Mouse (Mus musculus): ENCODE measurements at regions not wholly inside any gene's neighbourhood (a gene's known extent, or its start where the extent isn't known, plus 50 kb on each side); places are given as distances from the start of the nearest gene placed in this dataset.

GRCm38 (mm10) chr12:38970347-38970746, 191.2 kb downstream of the Etv1 start:
- Histone ChIP-seq H3K4me2 (ENCODE audit: low read depth) (no peak overlapping the region), H3K36me3 (ENCODE audit: control insufficient read depth, insufficient read depth) (no peaks in the 10 kb centered on the region), H3K27me3 (ENCODE audit: control insufficient read depth, insufficient read depth, insufficient read length) (no peaks in the 10 kb centered on the region), H3K79me2 (ENCODE audit: control insufficient read depth, insufficient read depth) (no peaks in the 10 kb centered on the region), H3ac (ENCODE audit: control insufficient read depth, insufficient read length) (no peak overlapping the region), H3K4me3 (no peak overlapping the region)
- no peak for TF ChIP-seq USF1 (IDR thresholded peaks at IDR 0.05; ENCODE audit: low read depth)
- TF ChIP-seq POLR2A (IDR thresholded peaks at IDR 0.05; ENCODE audit: insufficient read length, low read depth): no peak
- no peak for TF ChIP-seq MYOG (IDR thresholded peaks at IDR 0.05; ENCODE audit: control insufficient read depth in 1 of 3, insufficient read depth in 1 of 3, insufficient read length in 2 of 3, low read depth in 2 of 3)
- no peak for TF ChIP-seq CEBPB (IDR thresholded peaks at IDR 0.05; ENCODE audit: insufficient read depth, poor library complexity, severe bottlenecking)
- no peak for TF ChIP-seq E2F4 (IDR thresholded peaks at IDR 0.05; ENCODE audit: insufficient read depth)
- TF ChIP-seq POLR2AphosphoS2 (IDR thresholded peaks at IDR 0.05; ENCODE audit: insufficient read length, low read depth): no peak
- no peak for TF ChIP-seq TCF12 (IDR thresholded peaks at IDR 0.05; ENCODE audit: insufficient read depth, poor library complexity, severe bottlenecking)
- TF ChIP-seq REST (IDR thresholded peaks at IDR 0.05; ENCODE audit: insufficient read depth, insufficient read length): no peak
- no peak for TF ChIP-seq SRF (IDR thresholded peaks at IDR 0.05; ENCODE audit: control insufficient read depth, insufficient read length, low read depth)
- TF ChIP-seq MAX (IDR thresholded peaks at IDR 0.05; ENCODE audit: low read depth): no peak
- no peak for TF ChIP-seq TCF3 (IDR thresholded peaks at IDR 0.05; ENCODE audit: insufficient read length, low read depth)
- no peak for TF ChIP-seq MYOD1 (IDR thresholded peaks at IDR 0.05; ENCODE audit: control insufficient read depth in 1 of 3, insufficient read length in 2 of 3, low read depth in 2 of 3)

DNA sequence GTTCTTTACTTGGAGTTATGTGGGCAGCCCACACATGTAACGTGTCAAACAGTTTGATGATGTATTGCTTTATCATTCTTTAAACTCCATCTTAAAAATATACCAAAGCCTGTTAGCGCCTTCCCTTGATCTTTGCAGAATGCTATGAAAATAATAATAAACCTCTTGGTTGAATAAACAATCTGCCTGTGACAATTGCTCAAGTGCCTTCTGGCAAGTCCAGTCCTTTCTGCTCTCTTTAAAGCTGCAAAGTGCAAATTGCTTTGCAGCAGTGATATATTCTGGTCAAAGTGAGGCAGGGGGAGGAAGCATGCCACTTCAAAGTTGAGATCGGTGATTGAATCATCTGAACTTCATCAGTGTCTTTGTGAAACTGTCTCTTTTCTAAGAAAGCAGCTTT, 193.0 kb downstream of the Etv1 start:
- H3K27me3 ChIP-seq (ENCODE audit: control insufficient read depth, insufficient read depth, insufficient read length): no peaks in the 10 kb centered on the region
- TF ChIP-seq CEBPB (IDR thresholded peaks at IDR 0.05; ENCODE audit: insufficient read depth, poor library complexity, severe bottlenecking) (no peak), SRF (IDR thresholded peaks at IDR 0.05; ENCODE audit: control insufficient read depth, insufficient read length, low read depth) (no peak), E2F4 (IDR thresholded peaks at IDR 0.05; ENCODE audit: insufficient read depth) (no peak), POLR2AphosphoS2 (IDR thresholded peaks at IDR 0.05; ENCODE audit: insufficient read length, low read depth) (no peak), MYOG (IDR thresholded peaks at IDR 0.05; ENCODE audit: control insufficient read depth in 1 of 3, insufficient read depth in 1 of 3, insufficient read length in 2 of 3, low read depth in 2 of 3) (no peak)

GRCm38 (mm10) chr12:38975508-38975907, 196.3 kb downstream of the Etv1 start:
- H3K36me3 ChIP-seq (ENCODE audit: control insufficient read depth, insufficient read depth): no peaks in the 10 kb centered on the region
- no peak overlapping the region for H3K4me3 ChIP-seq
- H3ac ChIP-seq (ENCODE audit: control insufficient read depth, insufficient read length): no peak overlapping the region
- H3K4me2 ChIP-seq (ENCODE audit: low read depth): no peak overlapping the region
- TF ChIP-seq CEBPB (IDR thresholded peaks at IDR 0.05; ENCODE audit: insufficient read depth, poor library complexity, severe bottlenecking) (no peak), USF1 (IDR thresholded peaks at IDR 0.05; ENCODE audit: low read depth) (no peak), MYOG (IDR thresholded peaks at IDR 0.05; ENCODE audit: control insufficient read depth in 1 of 3, insufficient read depth in 1 of 3, insufficient read length in 2 of 3, low read depth in 2 of 3) (no peak)
- H3K79me2 ChIP-seq (ENCODE audit: control insufficient read depth, insufficient read depth): no peaks in the 10 kb centered on the region
- H3K27me3 ChIP-seq (ENCODE audit: control insufficient read depth, insufficient read depth, insufficient read length): no peaks in the 10 kb centered on the region

More for the DNA sequence above, 193.0 kb downstream of the Etv1 start:
- Histone ChIP-seq H3K36me3 (ENCODE audit: control insufficient read depth, insufficient read depth) (no peaks in the 10 kb centered on the region), H3K4me3 (no peak overlapping the region), H3ac (ENCODE audit: control insufficient read depth, insufficient read length) (no peak overlapping the region), H3K4me2 (ENCODE audit: low read depth) (no peak overlapping the region), H3K79me2 (ENCODE audit: control insufficient read depth, insufficient read depth) (no peaks in the 10 kb centered on the region)

DNA sequence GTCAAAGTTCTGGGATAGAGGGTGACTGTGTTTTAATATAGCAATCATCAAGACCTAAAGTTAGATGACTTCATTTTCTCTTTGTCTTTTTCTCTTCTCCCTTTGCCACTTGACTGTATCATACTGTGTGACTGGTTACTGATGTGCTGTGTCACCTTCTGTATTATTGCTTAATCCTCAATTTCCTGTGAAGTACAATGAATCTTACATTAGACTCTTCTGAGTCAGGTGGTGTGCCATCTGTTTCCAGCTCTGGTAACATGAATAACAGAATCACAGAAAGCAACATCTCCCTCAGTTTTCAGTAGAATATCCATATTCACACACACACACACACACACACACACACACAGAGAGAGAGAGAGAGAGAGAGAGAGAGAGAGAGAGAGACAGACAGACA, 203.2 kb downstream of the Etv1 start:
- Histone ChIP-seq H3K4me2 (ENCODE audit: low read depth) (no peak overlapping the region), H3K36me3 (ENCODE audit: control insufficient read depth, insufficient read depth) (no peaks in the 10 kb centered on the region), H3K4me3 (no peak overlapping the region), H3ac (ENCODE audit: control insufficient read depth, insufficient read length) (no peak overlapping the region), H3K79me2 (ENCODE audit: control insufficient read depth, insufficient read depth) (no peaks in the 10 kb centered on the region), H3K27me3 (ENCODE audit: control insufficient read depth, insufficient read depth, insufficient read length) (no peaks in the 10 kb centered on the region)
- TF ChIP-seq CEBPB (IDR thresholded peaks at IDR 0.05; ENCODE audit: insufficient read depth, poor library complexity, severe bottlenecking) (no peak), SRF (IDR thresholded peaks at IDR 0.05; ENCODE audit: control insufficient read depth, insufficient read length, low read depth) (no peak), TCF3 (IDR thresholded peaks at IDR 0.05; ENCODE audit: insufficient read length, low read depth) (no peak), USF1 (IDR thresholded peaks at IDR 0.05; ENCODE audit: low read depth) (no peak), MAX (IDR thresholded peaks at IDR 0.05; ENCODE audit: low read depth) (no peak), POLR2A (IDR thresholded peaks at IDR 0.05; ENCODE audit: insufficient read length, low read depth) (no peak), MYOD1 (IDR thresholded peaks at IDR 0.05; ENCODE audit: control insufficient read depth in 1 of 3, insufficient read length in 2 of 3, low read depth in 2 of 3) (no peak), TCF12 (IDR thresholded peaks at IDR 0.05; ENCODE audit: insufficient read depth, poor library complexity, severe bottlenecking) (no peak), POLR2AphosphoS2 (IDR thresholded peaks at IDR 0.05; ENCODE audit: insufficient read length, low read depth) (no peak), REST (IDR thresholded peaks at IDR 0.05; ENCODE audit: insufficient read depth, insufficient read length) (no peak), E2F4 (IDR thresholded peaks at IDR 0.05; ENCODE audit: insufficient read depth) (no peak)

DNA sequence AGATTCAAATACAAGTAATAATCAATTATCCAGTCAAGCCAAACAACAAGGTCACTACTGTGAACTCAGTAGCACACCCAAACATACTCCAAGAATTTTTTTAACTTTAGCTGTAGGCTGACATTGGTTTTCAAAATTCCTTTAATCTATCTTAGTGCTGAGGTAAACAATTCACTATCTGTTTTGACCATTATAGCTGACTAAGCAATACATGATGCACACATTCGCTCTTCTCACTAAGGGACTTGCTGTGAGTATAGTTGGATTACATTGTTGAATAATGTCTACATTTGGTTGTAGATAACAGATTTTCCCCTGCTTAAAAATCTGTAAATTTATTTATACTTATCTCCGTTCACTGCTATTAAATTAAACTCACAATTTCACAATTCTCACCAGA, 206.7 kb downstream of the Etv1 start:
- TF ChIP-seq SRF (IDR thresholded peaks at IDR 0.05; ENCODE audit: control insufficient read depth, insufficient read length, low read depth) (no peak), POLR2A (IDR thresholded peaks at IDR 0.05; ENCODE audit: insufficient read length, low read depth) (no peak), MAX (IDR thresholded peaks at IDR 0.05; ENCODE audit: low read depth) (no peak), REST (IDR thresholded peaks at IDR 0.05; ENCODE audit: insufficient read depth, insufficient read length) (no peak), POLR2AphosphoS2 (IDR thresholded peaks at IDR 0.05; ENCODE audit: insufficient read length, low read depth) (no peak), TCF3 (IDR thresholded peaks at IDR 0.05; ENCODE audit: insufficient read length, low read depth) (no peak), E2F4 (IDR thresholded peaks at IDR 0.05; ENCODE audit: insufficient read depth) (no peak), MYOG (IDR thresholded peaks at IDR 0.05; ENCODE audit: control insufficient read depth in 1 of 3, insufficient read depth in 1 of 3, insufficient read length in 2 of 3, low read depth in 2 of 3) (no peak), USF1 (IDR thresholded peaks at IDR 0.05; ENCODE audit: low read depth) (no peak), CEBPB (IDR thresholded peaks at IDR 0.05; ENCODE audit: insufficient read depth, poor library complexity, severe bottlenecking) (no peak), TCF12 (IDR thresholded peaks at IDR 0.05; ENCODE audit: insufficient read depth, poor library complexity, severe bottlenecking) (no peak), MYOD1 (IDR thresholded peaks at IDR 0.05; ENCODE audit: control insufficient read depth in 1 of 3, insufficient read length in 2 of 3, low read depth in 2 of 3) (no peak)
- no peak overlapping the region for H3ac ChIP-seq (ENCODE audit: control insufficient read depth, insufficient read length)
- no peak overlapping the region for H3K4me2 ChIP-seq (ENCODE audit: low read depth)
- no peak overlapping the region for H3K4me3 ChIP-seq
- H3K79me2 ChIP-seq (ENCODE audit: control insufficient read depth, insufficient read depth): no peaks in the 10 kb centered on the region
- H3K27me3 ChIP-seq (ENCODE audit: control insufficient read depth, insufficient read depth, insufficient read length): no peaks in the 10 kb centered on the region
- no peaks in the 10 kb centered on the region for H3K36me3 ChIP-seq (ENCODE audit: control insufficient read depth, insufficient read depth)
